Mouse (Mus musculus) kidney, adult 11 months (tissue): ENCODE measurements around the gene Renbp.
A peak's percentile ranks its signal among the peaks of the same experiment; 100 is the strongest.

Experiments used
- DNase-seq: peaks from one replicate; pipeline ENCODE4 v3.0.0; 2022

Gene Renbp

GRCm38 (mm10) chrX:73930402-73931062, at the start of gene Renbp:
TSS of gene Renbp (minus strand) at chrX:73930850.
- peak; percentile 84 for DNase-seq

- DNase-seq: no peak
These were observed 47.1 kb upstream of the Renbp start for GRCm38 (mm10) chrX:73977783-73978182.

- DNase-seq: no peak
These were observed 45.6 kb upstream of the Renbp start for GRCm38 (mm10) chrX:73976283-73976682.

- no peak for DNase-seq
These were observed 42.1 kb upstream of the Renbp start for GRCm38 (mm10) chrX:73972774-73973173.

GRCm38 (mm10) chrX:73970781-73971180, 40.1 kb upstream of the Renbp start:
- DNase-seq: no peak

GRCm38 (mm10) chrX:73969729-73970128, 39.1 kb upstream of the Renbp start:
- DNase-seq: no peak

- no peak for DNase-seq
These were observed 38.5 kb upstream of the Renbp start for GRCm38 (mm10) chrX:73969167-73969566.

- peak; percentile 92 for DNase-seq
These were observed 36.8 kb upstream of the Renbp start for GRCm38 (mm10) chrX:73967177-73968075.

- DNase-seq: peak; percentile 90
These were observed 35.9 kb upstream of the Renbp start, which contains the start of gene Hcfc1 for GRCm38 (mm10) chrX:73966248-73967176. TSS of gene Hcfc1 (minus strand) at chrX:73966357.

- DNase-seq: peak; percentile 37
These were observed 34.7 kb upstream of the Renbp start for GRCm38 (mm10) chrX:73965307-73965706.

GRCm38 (mm10) chrX:73964363-73964762, 33.7 kb upstream of the Renbp start:
- DNase-seq: peak; percentile 26

- no peak for DNase-seq
These were observed 24.3 kb upstream of the Renbp start for GRCm38 (mm10) chrX:73954988-73955387.

GRCm38 (mm10) chrX:73952603-73953002, 22.0 kb upstream of the Renbp start:
- no peak for DNase-seq

GRCm38 (mm10) chrX:73949341-73949740, 18.7 kb upstream of the Renbp start:
- DNase-seq: no peak

- peak; percentile 47 for DNase-seq
These were observed 18.0 kb upstream of the Renbp start for GRCm38 (mm10) chrX:73948647-73949046.

GRCm38 (mm10) chrX:73946896-73947295, 16.2 kb upstream of the Renbp start:
- DNase-seq: no peak

GRCm38 (mm10) chrX:73942294-73942693, 11.6 kb upstream of the Renbp start:
- DNase-seq: no peak

- no peak for DNase-seq
These were observed 11.2 kb upstream of the Renbp start for GRCm38 (mm10) chrX:73941860-73942259.

GRCm38 (mm10) chrX:73931871-73932270, 1.2 kb upstream of the Renbp start:
- DNase-seq: no peak

GRCm38 (mm10) chrX:73922550-73922882, 8.1 kb downstream of the Renbp start:
- no peak for DNase-seq

GRCm38 (mm10) chrX:73921823-73922549, 8.7 kb downstream of the Renbp start, which contains the start of the genes Arhgap4 and Naa10:
TSS of gene Arhgap4 (minus strand) at chrX:73921870.
TSS of gene Naa10 (minus strand) at chrX:73921944.
- peak; percentile 89 for DNase-seq

- no peak for DNase-seq
These were observed 9.3 kb downstream of the Renbp start for GRCm38 (mm10) chrX:73921285-73921822.
